26 mouse cellular contexts compared by ENCODE assay signal in genomic region chr1:137355941-137356512, GRCm38 (mm10).
DNase-seq lines count a peak whose midpoint lies in the region; ATAC-seq and TF ChIP-seq lines count a peak whose summit lies in the region.
"Had no signal": no experiment of that assay in that cellular context is flagged by ENCODE, and none has a peak within 500 bp of the region (broad histone marks: within the 10 kb centered on the region; RNA-seq: fewer than 3 reads in every experiment).

No protein-coding gene starts in this region.

- no peak overlapping the region for H3K9ac ChIP-seq in hindbrain, postnatal 0 days (replicated peaks; ENCODE audit: low read length)
- H3K9ac ChIP-seq in hindbrain, embryonic 16.5 days (ENCODE audit: low read depth, low read length): no peak overlapping the region
- no peak overlapping the region for H3K9ac ChIP-seq in stomach, postnatal 0 days (ENCODE audit: low read length)
- H3K9ac ChIP-seq: embryonic facial prominence, embryonic 13.5 days; forebrain, embryonic 13.5 days; heart, embryonic 13.5 days; hindbrain, embryonic 13.5 days had no signal

- no peak overlapping the region for H3ac ChIP-seq in myocyte (ENCODE audit: control insufficient read depth, insufficient read length)

- no peaks in the 10 kb centered on the region for H3K36me3 ChIP-seq in hindbrain, postnatal 0 days (ENCODE audit: insufficient read depth, low read length)
- no peaks in the 10 kb centered on the region for H3K36me3 ChIP-seq in hindbrain, embryonic 16.5 days (ENCODE audit: control insufficient read depth, insufficient read depth, low read length)
- no peaks in the 10 kb centered on the region for H3K36me3 ChIP-seq in myocyte (ENCODE audit: control insufficient read depth, insufficient read depth)
- no peaks in the 10 kb centered on the region for H3K36me3 ChIP-seq in stomach, postnatal 0 days (ENCODE audit: control insufficient read depth, insufficient read depth, low read length)
- H3K36me3 ChIP-seq: embryonic facial prominence, embryonic 13.5 days; forebrain, embryonic 10.5 days; heart, embryonic 10.5 days; heart, embryonic 13.5 days; hindbrain, embryonic 13.5 days had no signal

- TF ChIP-seq EP300 in stomach, postnatal 0 days (optimal IDR thresholded peaks at IDR 0.05): no peak

- peak; percentile 15; the same call in 1 of the 2 replicates for ATAC-seq in hindbrain, postnatal 0 days
- ATAC-seq in hindbrain, embryonic 16.5 days: no peak
- no peak for ATAC-seq in stomach, postnatal 0 days (ENCODE audit: low FRiP score, low TSS enrichment)
- ATAC-seq: activated CD4-positive, CD25-positive, alpha-beta regulatory T cell, adult 4 months; CD4-positive, CD25-positive, alpha-beta regulatory T cell, adult 4 months; forebrain, embryonic 13.5 days; forebrain, embryonic 16.5 days had no signal

- 40% methylated on average over 4 of the region's 4 CpGs for WGBS in hindbrain, postnatal 0 days
- 40% methylated on average over 4 of the region's 4 CpGs for WGBS in hindbrain, embryonic 16.5 days
- WGBS in stomach, postnatal 0 days: 80% methylated on average over 4 of the region's 4 CpGs

- no peak overlapping the region for H3K4me3 ChIP-seq in hindbrain, postnatal 0 days (ENCODE audit: low read length)
- no peak overlapping the region for H3K4me3 ChIP-seq in hindbrain, embryonic 16.5 days (ENCODE audit: low read length)
- H3K4me3 ChIP-seq in myocyte: no peak overlapping the region
- no peak overlapping the region for H3K4me3 ChIP-seq in stomach, postnatal 0 days (ENCODE audit: low read depth, low read length)
- H3K4me3 ChIP-seq: embryonic facial prominence, embryonic 13.5 days; forebrain, embryonic 10.5 days; forebrain, embryonic 13.5 days; heart, adult 2 months; heart, embryonic 10.5 days; heart, embryonic 13.5 days; hindbrain, embryonic 13.5 days had no signal

- no peak overlapping the region for H3K27ac ChIP-seq in hindbrain, postnatal 0 days
- no peak overlapping the region for H3K27ac ChIP-seq in hindbrain, embryonic 16.5 days (ENCODE audit: low read depth, low read length)
- no peak overlapping the region for H3K27ac ChIP-seq in stomach, postnatal 0 days (replicated peaks)
- H3K27ac ChIP-seq: embryonic facial prominence, embryonic 13.5 days; forebrain, embryonic 10.5 days; forebrain, embryonic 13.5 days; heart, adult 2 months; heart, embryonic 10.5 days; heart, embryonic 13.5 days; hindbrain, embryonic 13.5 days had no signal

- H3K27me3 ChIP-seq in hindbrain, postnatal 0 days (ENCODE audit: insufficient read depth, low read length): no peaks in the 10 kb centered on the region
- no peaks in the 10 kb centered on the region for H3K27me3 ChIP-seq in hindbrain, embryonic 16.5 days (replicated peaks; ENCODE audit: control insufficient read depth, insufficient read depth, low read length)
- no peaks in the 10 kb centered on the region for H3K27me3 ChIP-seq in myocyte (ENCODE audit: control insufficient read depth, insufficient read depth, insufficient read length)
- no peaks in the 10 kb centered on the region for H3K27me3 ChIP-seq in stomach, postnatal 0 days (ENCODE audit: control insufficient read depth, insufficient read depth, low read length)
- H3K27me3 ChIP-seq: embryonic facial prominence, embryonic 13.5 days; forebrain, embryonic 13.5 days; heart, embryonic 13.5 days; hindbrain, embryonic 13.5 days had no signal

- no peak for TF ChIP-seq POLR2A in myocyte (IDR thresholded peaks at IDR 0.05; ENCODE audit: insufficient read length, low read depth)

- DNase-seq in hindbrain, postnatal 0 days (ENCODE audit: low spot score): no peak
- peak; percentile 36 for DNase-seq in testis, postnatal 14 days (ENCODE audit: low spot score)
- DNase-seq in testis, postnatal 10 days (ENCODE audit: low spot score): no peak
- DNase-seq in layer of hippocampus, adult 9-10 months (ENCODE audit: low spot score): no peak
- no peak for DNase-seq in stomach, postnatal 0 days (ENCODE audit: low spot score)
- DNase-seq: adrenal gland, adult 8-10 months; adrenal gland, postnatal 25 days; cerebellum, adult 18-20 months; cerebellum, adult 9-10 months; cerebellum, postnatal 14 days; gastrocnemius, postnatal 10 days; gastrocnemius, postnatal 36 days; heart, adult 2 months; heart, postnatal 14 days; heart, postnatal 4 days had no signal

- no peaks in the 10 kb centered on the region for H3K79me2 ChIP-seq in myocyte (ENCODE audit: control insufficient read depth, insufficient read depth)

- H3K4me1 ChIP-seq in hindbrain, postnatal 0 days (ENCODE audit: insufficient read depth, low read length): no peaks in the 10 kb centered on the region
- no peaks in the 10 kb centered on the region for H3K4me1 ChIP-seq in hindbrain, embryonic 16.5 days (ENCODE audit: control insufficient read depth, insufficient read depth, low read depth, low read length)
- H3K4me1 ChIP-seq in stomach, postnatal 0 days (replicated peaks; ENCODE audit: control insufficient read depth, insufficient read depth): no peaks in the 10 kb centered on the region
- H3K4me1 ChIP-seq: heart, embryonic 10.5 days had no signal

- no peaks in the 10 kb centered on the region for H3K9me3 ChIP-seq in hindbrain, postnatal 0 days (ENCODE audit: low read length)
- no peaks in the 10 kb centered on the region for H3K9me3 ChIP-seq in hindbrain, embryonic 16.5 days (ENCODE audit: control insufficient read depth, low read length)
- no peaks in the 10 kb centered on the region for H3K9me3 ChIP-seq in stomach, postnatal 0 days (ENCODE audit: control insufficient read depth, low read length)
- H3K9me3 ChIP-seq: embryonic facial prominence, embryonic 13.5 days; forebrain, embryonic 10.5 days; forebrain, embryonic 13.5 days; heart, embryonic 10.5 days; heart, embryonic 13.5 days; hindbrain, embryonic 13.5 days had no signal

- no peak for TF ChIP-seq CTCF in hindbrain, postnatal 0 days (IDR thresholded peaks at IDR 0.05; ENCODE audit: low read depth)
- TF ChIP-seq CTCF in stomach, postnatal 0 days (IDR thresholded peaks at IDR 0.05; ENCODE audit: low read depth): no peak

- H3K4me2 ChIP-seq in hindbrain, postnatal 0 days (ENCODE audit: low read depth, low read length): no peak overlapping the region
- H3K4me2 ChIP-seq in hindbrain, embryonic 16.5 days (ENCODE audit: low read length): no peak overlapping the region
- H3K4me2 ChIP-seq in myocyte (ENCODE audit: low read depth): peak overlapping the region; percentile 30
- H3K4me2 ChIP-seq in stomach, postnatal 0 days (replicated peaks; ENCODE audit: low read depth): no peak overlapping the region
- H3K4me2 ChIP-seq: embryonic facial prominence, embryonic 13.5 days; forebrain, embryonic 13.5 days; heart, embryonic 13.5 days; hindbrain, embryonic 13.5 days had no signal

TF ChIP-seq in myocyte, 11 proteins besides CTCF, POLR2A, EP300 and RAD21:
- TF ChIP-seq MYOG (IDR thresholded peaks at IDR 0.05; ENCODE audit: control insufficient read depth in 1 of 3, insufficient read depth in 1 of 3, insufficient read length in 2 of 3, low read depth in 2 of 3) (peak in 1 of 3 experiments; percentile 94), USF1 (IDR thresholded peaks at IDR 0.05; ENCODE audit: low read depth) (no peak), TCF12 (IDR thresholded peaks at IDR 0.05; ENCODE audit: insufficient read depth, poor library complexity, severe bottlenecking) (no peak), MYOD1 (IDR thresholded peaks at IDR 0.05; ENCODE audit: control insufficient read depth in 1 of 3, insufficient read length in 2 of 3, low read depth in 2 of 3) (peak; percentile 40 to 63 (median 41))
